Mouse (Mus musculus) layer of hippocampus, postnatal 25 days (tissue): ENCODE measurements around the gene Hemk1. TPM values are rescaled to one million over a fixed set of nuclear protein-coding genes. Genes with fewer than 3 reads are reported as not detected.

Experiments used
- total RNA-seq, 2 experiments: library from RNA; stranded (reverse); gene quantifications; 2 replicates each; pipeline ENCODE4 v1.2.3; 2021

Hemk1 gene
- total RNA-seq, 2 experiments from 2014 or later: 16.5 to 18.2 TPM

Other genes with a start within 250 kb of the Hemk1 start
- gene Dock3, start 106.4 kb downstream of the Hemk1 start, total RNA-seq: 100 to 1,000 TPM in 1 of 2 experiments, 10 to 100 TPM in 1; 97.3 to 116 TPM
- 1 to 10 TPM; 2.1 to 3.1 TPM for gene Mapkapk3, start 48.5 kb downstream of the Hemk1 start, total RNA-seq
- 1 to 10 TPM; 2.6 to 2.8 TPM for gene Cish, start 42.3 kb downstream of the Hemk1 start, total RNA-seq
- gene 6430571L13Rik, start 2.3 kb upstream of the Hemk1 start, total RNA-seq: 1 to 10 TPM; 2.1 to 2.3 TPM
- gene Cacna2d2, start 61.3 kb upstream of the Hemk1 start, total RNA-seq: 10 to 100 TPM; 16.8 to 21.2 TPM
- gene Tmem115, start 195.6 kb upstream of the Hemk1 start, total RNA-seq: 10 to 100 TPM; 38.1 to 41.0 TPM
- gene Cyb561d2, start 203.8 kb upstream of the Hemk1 start, total RNA-seq: 10 to 100 TPM; 16.4 to 18.5 TPM
- gene Nprl2, start 203.9 kb upstream of the Hemk1 start, total RNA-seq: 10 to 100 TPM; 42.4 to 44.9 TPM
- 1 to 10 TPM; 4.7 to 5.2 TPM for gene Zmynd10, start 208.9 kb upstream of the Hemk1 start, total RNA-seq
- gene Rassf1, start 213.2 kb upstream of the Hemk1 start, total RNA-seq: 10 to 100 TPM; 16.1 to 16.3 TPM
- gene Tusc2, start 224.9 kb upstream of the Hemk1 start, total RNA-seq: 10 to 100 TPM; 71.1 to 76.0 TPM
- gene Hyal2, start 229.6 kb upstream of the Hemk1 start, total RNA-seq: 10 to 100 TPM; 13.2 to 17.8 TPM
- gene Hyal1, start 238.6 kb upstream of the Hemk1 start, total RNA-seq: 1 to 10 TPM; 6.4 to 8.0 TPM
- gene Naa80, start 240.5 kb upstream of the Hemk1 start, total RNA-seq: 10 to 100 TPM; 11.3 to 13.3 TPM
- gene Hyal3, start 242.5 kb upstream of the Hemk1 start, total RNA-seq: 1 to 10 TPM; 1.4 to 1.9 TPM
- gene Ifrd2, start 249.3 kb upstream of the Hemk1 start, total RNA-seq: 10 to 100 TPM; 11.8 to 16.8 TPM